Mouse (Mus musculus) embryo, embryonic 10.5 days (tissue): ENCODE measurements around the gene Gm45234.
A peak's percentile ranks its signal among the peaks of the same experiment; 100 is the strongest.
"Not testable (repeated sequence)": the region's sequence is repeated elsewhere in the genome, so short reads cannot be mapped to it uniquely, and the experiment has no call there.

ENCODE experiments used
- DNase-seq: peaks from one replicate; pipeline ENCODE4 v3.0.0-alpha.2; 2015; ENCODE audit warnings: low spot score

Gene Gm45234

DNA sequence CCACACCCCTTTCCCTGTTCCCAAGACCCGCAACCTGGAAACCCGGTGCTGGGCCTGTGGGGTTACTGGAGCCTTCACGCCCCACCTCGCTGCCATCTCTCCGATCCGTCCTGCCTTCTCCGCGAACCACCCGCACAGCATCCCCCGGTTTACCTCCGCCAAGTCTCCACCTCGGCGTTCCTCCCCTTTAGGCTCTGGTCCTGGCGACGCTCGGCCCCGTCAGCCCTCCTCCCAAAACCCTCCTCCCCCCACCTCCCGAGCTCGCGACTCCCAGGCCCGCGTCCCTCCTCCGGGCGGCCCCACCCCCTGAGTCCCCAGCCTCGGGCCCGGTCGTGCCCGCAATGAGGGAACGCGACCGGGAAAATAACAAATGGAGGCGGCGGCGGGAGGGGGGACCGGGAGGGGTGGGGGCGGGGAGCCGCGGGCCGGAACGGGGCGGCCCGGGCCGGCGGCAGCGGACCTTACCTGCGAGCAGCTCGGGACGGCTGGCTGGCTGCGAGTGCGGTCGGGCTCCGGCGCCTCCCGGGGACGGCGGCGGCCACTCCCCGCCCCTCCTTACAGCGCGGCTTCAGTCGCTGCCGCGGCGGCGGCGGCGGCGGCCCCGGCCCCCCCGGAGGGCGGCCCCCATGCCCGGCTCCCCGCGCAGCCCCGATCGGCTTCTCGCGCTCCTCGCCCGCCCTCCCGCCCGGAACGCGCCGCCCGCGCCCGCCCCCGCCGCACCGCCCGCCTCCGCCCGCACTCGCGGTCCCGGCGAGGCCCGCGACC, at the start of gene Gm45234, which contains the start of gene Atn1:
Gene Gm45234 (minus strand): TSS at position 191 of the 765 bp plus-strand sequence.
Gene Atn1 (minus strand): TSS at position 694 of the 765 bp plus-strand sequence.
- DNase-seq = peak; percentile 78

DNA sequence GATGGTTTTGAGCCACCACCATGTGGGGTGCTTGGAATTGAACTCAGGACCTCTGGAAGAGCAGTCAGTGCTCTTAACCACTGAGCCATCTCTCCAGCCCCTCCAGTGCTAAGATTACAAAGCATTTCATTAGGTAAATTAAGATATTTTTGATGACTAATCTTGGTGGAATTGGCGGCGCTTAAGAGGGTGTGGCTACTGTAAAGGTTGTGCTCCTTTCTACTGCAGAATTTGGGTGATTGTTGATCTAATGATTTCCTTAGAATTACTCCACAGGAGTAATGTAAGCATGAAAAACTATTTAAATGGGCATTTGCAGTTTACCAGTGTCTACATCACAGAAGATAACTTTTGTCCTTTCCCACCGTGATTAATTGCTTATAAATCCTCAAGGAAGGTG, 48.5 kb upstream of the Gm45234 start:
- DNase-seq = no peak

- not testable (repeated sequence) for DNase-seq
Observed at GRCm38 (mm10) chr6:124803691-124804090, 47.9 kb upstream of the Gm45234 start.

GRCm38 (mm10) chr6:124803061-124803460, 47.2 kb upstream of the Gm45234 start:
- no peak for DNase-seq

- peak; percentile 53 for DNase-seq
Observed at GRCm38 (mm10) chr6:124802400-124802799, 46.6 kb upstream of the Gm45234 start.

DNA sequence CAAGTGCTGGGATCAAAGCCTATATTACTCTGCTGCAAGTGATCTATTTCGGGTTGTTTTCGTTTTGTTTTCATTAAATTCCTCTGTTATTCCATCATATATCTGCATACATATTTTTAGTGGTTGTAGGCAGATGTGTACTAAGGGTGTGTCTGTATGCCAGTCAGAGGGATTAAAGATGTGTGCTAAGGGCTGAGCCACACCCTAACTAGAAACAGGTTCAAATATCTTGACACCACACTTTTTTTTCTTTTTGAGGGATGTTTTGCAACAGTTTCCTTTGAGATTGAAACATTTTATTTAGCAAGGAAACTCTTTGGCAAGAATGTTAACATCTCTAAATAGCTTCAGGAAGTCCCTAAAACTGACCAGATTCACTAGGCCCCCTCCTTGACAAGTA, 40.4 kb upstream of the Gm45234 start:
- no peak for DNase-seq

DNA sequence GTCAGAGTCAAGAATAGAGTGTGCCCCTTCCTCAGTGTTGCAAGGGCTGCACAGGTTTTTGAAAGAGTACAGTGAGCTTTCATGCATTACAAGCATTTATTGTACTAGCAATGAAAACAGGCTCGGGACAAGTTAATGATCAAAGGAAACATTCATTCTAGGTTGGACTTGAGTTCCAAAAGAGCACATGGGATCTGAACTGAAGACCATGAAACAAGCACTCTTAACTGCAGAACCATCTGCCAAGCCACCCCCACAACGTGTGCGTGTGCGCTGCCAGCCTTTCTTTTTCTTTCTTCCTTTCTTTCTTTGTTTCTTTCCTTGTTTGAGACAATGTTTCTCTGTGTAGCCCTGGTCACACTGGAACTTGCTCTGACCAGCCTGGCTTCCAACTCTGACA, 40.0 kb upstream of the Gm45234 start:
- no peak for DNase-seq

GRCm38 (mm10) chr6:124791911-124792310, 36.1 kb upstream of the Gm45234 start:
- no peak for DNase-seq

DNA sequence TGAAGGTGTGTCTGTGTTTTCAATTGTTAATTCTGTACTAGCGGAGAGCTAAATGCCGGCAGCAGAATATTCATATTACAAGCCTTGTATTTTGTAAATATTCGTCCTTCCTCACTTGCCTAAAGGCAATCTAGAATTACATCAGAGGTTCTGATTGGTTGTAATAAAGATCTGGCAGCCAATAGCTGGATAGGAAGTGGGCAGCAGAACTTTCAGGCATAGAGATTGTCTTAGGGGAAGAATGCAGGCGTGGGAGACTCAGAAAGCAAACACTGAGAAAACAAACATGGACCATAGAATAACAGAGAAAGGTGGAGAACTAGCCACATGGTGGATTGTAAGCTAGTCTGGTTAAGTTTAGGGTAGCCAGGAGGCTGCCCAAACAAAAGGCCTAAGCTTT, 34.3 kb upstream of the Gm45234 start:
- no peak for DNase-seq

DNA sequence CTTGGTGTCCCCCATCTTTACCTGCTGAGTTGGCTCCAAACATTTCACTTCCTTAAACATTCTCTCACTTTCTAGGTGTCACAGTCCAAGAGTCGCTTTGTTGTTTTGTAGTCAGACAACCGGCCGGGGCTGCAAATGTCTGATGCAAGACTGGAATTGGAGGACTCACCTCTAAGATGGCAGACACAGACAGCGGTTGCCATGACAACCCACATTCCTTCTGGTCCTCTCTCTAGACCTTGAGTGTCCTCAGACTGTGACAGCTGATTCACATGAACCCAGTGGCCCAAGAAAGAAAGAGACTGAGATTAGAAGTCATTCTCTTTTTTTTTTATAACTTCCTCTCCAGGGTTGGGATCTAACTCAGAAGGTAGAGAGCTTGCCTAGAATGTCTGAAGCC, 33.7 kb upstream of the Gm45234 start:
- no peak for DNase-seq

DNA sequence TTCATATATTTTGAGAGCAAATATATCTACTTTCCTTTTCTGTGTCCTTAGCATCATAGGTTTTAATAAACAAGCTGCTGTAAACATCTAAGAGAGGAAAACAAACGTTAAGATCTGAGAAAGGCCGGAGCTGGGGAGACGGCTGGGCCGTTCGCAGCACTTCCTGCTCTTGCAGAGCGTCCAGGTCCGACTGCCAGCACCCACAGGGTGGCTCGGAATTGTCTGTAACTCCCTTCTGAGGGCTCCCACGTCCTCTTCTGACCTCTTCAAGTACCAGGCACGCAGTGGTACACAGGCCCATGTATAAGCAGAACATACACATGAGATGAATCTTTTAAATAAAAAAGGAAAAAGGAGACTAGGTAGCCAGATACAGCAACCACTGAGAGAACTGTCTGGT, 31.9 kb upstream of the Gm45234 start:
- no peak for DNase-seq

DNA sequence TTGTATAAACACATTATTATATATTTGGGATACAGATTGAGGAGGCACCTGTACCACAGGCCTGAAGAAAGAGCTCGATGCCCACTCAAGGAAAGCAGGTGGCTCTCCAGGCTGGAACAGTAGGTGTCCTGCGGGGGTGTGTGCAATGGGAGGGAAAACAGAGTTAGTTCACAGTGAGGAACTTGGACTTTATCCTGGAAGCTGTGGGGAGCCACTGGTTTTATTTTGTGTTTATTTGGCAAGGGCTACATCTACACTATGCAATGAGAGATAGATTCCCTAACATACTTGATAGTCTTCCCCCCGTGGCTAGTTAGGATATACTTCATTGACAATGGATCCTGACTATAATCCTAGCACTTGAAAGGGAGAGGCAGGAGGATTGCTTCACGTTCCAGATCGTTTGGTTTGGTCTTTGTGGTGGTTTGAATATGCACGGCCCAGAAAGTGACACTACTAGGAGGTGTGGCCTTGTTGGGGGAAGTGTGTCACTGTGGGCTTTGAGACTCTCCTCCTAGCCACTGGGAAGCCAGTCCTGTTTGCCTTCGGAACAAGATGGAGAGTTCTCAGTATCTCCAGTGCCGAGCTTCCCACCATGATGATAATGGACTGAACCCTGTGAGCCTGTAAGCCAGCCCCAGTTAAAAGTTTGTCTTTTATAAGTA, 31.1 kb upstream of the Gm45234 start:
- no peak for DNase-seq

- DNase-seq = peak; percentile 78
Observed at GRCm38 (mm10) chr6:124782436-124782835, 26.6 kb upstream of the Gm45234 start.

GRCm38 (mm10) chr6:124780917-124781316, 25.1 kb upstream of the Gm45234 start:
- no peak for DNase-seq

GRCm38 (mm10) chr6:124779984-124780416, 24.2 kb upstream of the Gm45234 start:
- no peak for DNase-seq

GRCm38 (mm10) chr6:124779222-124779983, 23.6 kb upstream of the Gm45234 start, which contains the start of gene Lrrc23:
TSS of gene Lrrc23 (minus strand) at chr6:124779727.
- DNase-seq = peak; percentile 86

- no peak for DNase-seq
Observed at GRCm38 (mm10) chr6:124770511-124770910, 14.7 kb upstream of the Gm45234 start.

DNA sequence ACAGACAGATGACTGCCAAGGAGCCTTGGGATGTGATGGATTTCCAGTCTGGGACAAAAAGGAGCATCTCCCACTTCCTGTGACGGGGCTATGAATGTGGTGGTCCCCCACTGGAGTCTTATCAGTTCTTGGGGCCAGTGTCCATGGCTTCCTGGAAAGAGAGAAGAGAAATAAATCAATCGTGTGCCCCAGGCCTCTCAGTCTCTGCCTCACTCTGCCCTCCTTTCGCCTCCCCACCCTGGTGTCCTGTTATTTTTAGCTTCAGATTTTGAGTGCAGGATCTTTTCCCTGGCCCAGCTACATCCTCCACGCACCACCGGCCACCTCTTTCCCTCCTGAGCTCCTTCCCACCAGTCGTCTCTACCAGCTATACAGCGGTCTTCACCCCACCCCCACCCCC, 14.2 kb upstream of the Gm45234 start:
- no peak for DNase-seq

DNA sequence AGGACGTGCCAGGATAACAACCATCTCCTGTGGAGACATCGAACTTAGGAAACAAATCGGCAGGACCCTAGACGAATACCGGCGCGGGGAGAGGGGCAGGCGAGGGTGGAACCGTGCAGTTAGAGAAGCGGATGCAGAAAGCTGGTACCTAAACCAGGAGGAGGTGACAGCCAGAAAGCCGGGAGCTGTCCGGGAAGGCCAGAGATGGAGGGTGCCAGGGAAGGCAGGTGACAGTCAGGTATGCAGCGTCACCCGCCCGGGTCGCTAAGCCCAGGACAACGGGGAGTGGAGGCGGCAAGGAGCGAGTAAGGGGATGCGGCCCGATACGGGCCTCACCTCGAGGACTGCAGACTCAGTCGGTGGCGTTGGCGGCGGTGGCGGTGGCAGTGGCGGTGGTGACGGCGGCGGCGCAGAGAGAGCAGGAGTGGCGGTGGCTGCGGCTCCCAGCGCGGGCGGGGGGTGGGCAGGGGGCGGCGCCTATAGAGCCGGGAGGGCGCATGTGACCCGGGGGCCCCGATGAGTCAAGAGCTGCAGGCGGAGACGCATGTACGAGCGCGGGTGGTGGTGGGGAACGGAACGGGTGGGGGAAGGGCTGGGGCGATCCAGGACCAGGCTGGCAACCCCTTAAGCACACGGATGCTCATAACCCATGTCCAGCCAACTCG, 13.4 kb upstream of the Gm45234 start, which contains the start of gene Eno2:
Gene Eno2 (minus strand): TSS at position 573 of the 665 bp plus-strand sequence.
- peak; percentile 70 for DNase-seq

GRCm38 (mm10) chr6:124768704-124769044, 12.9 kb upstream of the Gm45234 start:
- peak; percentile 17 for DNase-seq

- DNase-seq = peak; percentile 46
Observed at GRCm38 (mm10) chr6:124767920-124768703, 12.3 kb upstream of the Gm45234 start.
